11 mouse cellular contexts compared by ENCODE assay signal in the genomic region with DNA sequence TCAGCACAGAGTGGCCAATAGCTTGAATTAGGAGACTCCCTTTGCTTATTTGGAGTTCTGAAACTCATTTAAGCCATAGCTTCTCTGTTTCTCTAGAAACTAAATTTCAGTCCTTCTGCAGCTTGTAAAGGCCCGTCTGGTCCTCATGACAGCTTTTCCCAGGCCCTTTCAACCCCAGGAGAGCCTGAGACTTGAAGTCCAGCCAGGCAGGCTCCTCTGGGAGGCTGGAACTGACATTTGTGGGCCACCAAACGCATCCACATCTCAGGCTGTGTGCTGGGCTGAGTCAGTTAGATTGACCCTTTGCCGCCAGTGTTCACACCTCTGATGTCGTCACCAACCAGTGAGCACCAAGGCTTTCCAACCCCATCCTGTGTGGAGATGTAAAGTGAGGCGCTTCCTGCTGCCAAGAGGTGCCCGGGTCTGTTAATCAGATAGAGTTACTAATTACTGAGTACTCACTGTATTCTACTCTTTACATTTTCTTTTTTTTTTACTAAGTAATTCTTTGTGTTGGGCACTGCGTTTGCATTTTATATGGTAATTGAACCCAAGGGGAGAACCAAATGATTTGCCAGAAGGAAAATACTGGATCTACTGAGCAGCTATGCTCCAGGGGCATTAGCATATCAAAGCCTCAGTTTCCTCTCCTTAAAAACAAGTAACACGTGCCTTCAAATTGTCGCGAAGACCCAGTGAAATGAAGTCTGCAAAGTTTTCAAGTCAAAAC.
DNase-seq lines count a peak whose midpoint lies in the region; ATAC-seq and TF ChIP-seq lines count a peak whose summit lies in the region.
"Had no signal": no experiment of that assay in that cellular context is flagged by ENCODE, and none has a peak within 500 bp of the region (broad histone marks: within the 10 kb centered on the region; RNA-seq: fewer than 3 reads in every experiment).

No protein-coding gene starts in this region.

- no peak for ATAC-seq in lung, postnatal 0 days
- ATAC-seq in forebrain, embryonic 14.5 days = peak; percentile 78
- no peak for ATAC-seq in stomach, postnatal 0 days (ENCODE audit: low FRiP score, low TSS enrichment)
- ATAC-seq in erythroblast, adult 5-6 weeks (replicated peaks; ENCODE audit: low FRiP score, poor library complexity, severe bottlenecking) = no peak

- no peak overlapping the region for H3K4me3 ChIP-seq in lung, postnatal 0 days (ENCODE audit: low read depth, low read length)
- H3K4me3 ChIP-seq in forebrain, embryonic 14.5 days (ENCODE audit: low read depth, low read length) = no peak overlapping the region
- H3K4me3 ChIP-seq in stomach, postnatal 0 days (ENCODE audit: low read depth, low read length) = no peak overlapping the region

- no peaks in the 10 kb centered on the region for H3K27me3 ChIP-seq in lung, postnatal 0 days (replicated peaks; ENCODE audit: insufficient read depth, low read length)
- no peaks in the 10 kb centered on the region for H3K27me3 ChIP-seq in forebrain, embryonic 14.5 days (replicated peaks; ENCODE audit: control insufficient read depth, insufficient read depth, low read length)
- no peaks in the 10 kb centered on the region for H3K27me3 ChIP-seq in stomach, postnatal 0 days (ENCODE audit: control insufficient read depth, insufficient read depth, low read length)

- no peak overlapping the region for H3K27ac ChIP-seq in lung, postnatal 0 days (ENCODE audit: low read length)
- H3K27ac ChIP-seq in forebrain, embryonic 14.5 days (ENCODE audit: low read depth, low read length) = no peak overlapping the region
- H3K27ac ChIP-seq in stomach, postnatal 0 days (replicated peaks) = no peak overlapping the region
- H3K27ac ChIP-seq: macrophage had no signal

- intact Hi-C loops in heart, postnatal 25 days (cut with DNase I) = no loop called here

- WGBS in lung, postnatal 0 days = 62% methylated on average over 10 of the region's 10 CpGs
- WGBS in forebrain, embryonic 14.5 days = 20% methylated on average over 10 of the region's 10 CpGs
- 65% methylated on average over 10 of the region's 10 CpGs for WGBS in stomach, postnatal 0 days

- DNase-seq in lung, postnatal 10 days = peak; percentile 26
- no peak for DNase-seq in lung, postnatal 0 days (ENCODE audit: low spot score)
- peak; percentile 69 for DNase-seq in forebrain, embryonic 14.5 days (ENCODE audit: low spot score)
- peak; percentile 39 for DNase-seq in heart, postnatal 25 days (ENCODE audit: low spot score)
- peak; percentile 11 for DNase-seq in stomach, postnatal 0 days (ENCODE audit: low spot score)
- no peak for DNase-seq in thymus, postnatal 36 days
- DNase-seq: cerebellum, adult 8-10 months; kidney, postnatal 36 days; thymus, adult 2 months had no signal

- no peak overlapping the region for H3K4me2 ChIP-seq in lung, postnatal 0 days (replicated peaks; ENCODE audit: low read depth, low read length)
- H3K4me2 ChIP-seq in forebrain, embryonic 14.5 days (ENCODE audit: low read length) = no peak overlapping the region
- no peak overlapping the region for H3K4me2 ChIP-seq in stomach, postnatal 0 days (replicated peaks; ENCODE audit: low read depth)

- no peaks in the 10 kb centered on the region for H3K4me1 ChIP-seq in lung, postnatal 0 days (ENCODE audit: insufficient read depth, low read depth, low read length)
- peaks cover 17% of the 10 kb centered on the region for H3K4me1 ChIP-seq in forebrain, embryonic 14.5 days (ENCODE audit: control insufficient read depth, insufficient read depth, low read length)
- H3K4me1 ChIP-seq in stomach, postnatal 0 days (replicated peaks; ENCODE audit: control insufficient read depth, insufficient read depth) = no peaks in the 10 kb centered on the region

- TF ChIP-seq CTCF in lung, postnatal 0 days (IDR thresholded peaks at IDR 0.05) = no peak
- TF ChIP-seq CTCF in stomach, postnatal 0 days (IDR thresholded peaks at IDR 0.05; ENCODE audit: low read depth) = no peak

- TF ChIP-seq EP300 in lung, postnatal 0 days (IDR thresholded peaks at IDR 0.05) = no peak
- TF ChIP-seq EP300 in stomach, postnatal 0 days (optimal IDR thresholded peaks at IDR 0.05) = no peak

- no peaks in the 10 kb centered on the region for H3K9me3 ChIP-seq in lung, postnatal 0 days (ENCODE audit: low read length)
- no peaks in the 10 kb centered on the region for H3K9me3 ChIP-seq in forebrain, embryonic 14.5 days (replicated peaks; ENCODE audit: control insufficient read depth, low read length)
- H3K9me3 ChIP-seq in stomach, postnatal 0 days (ENCODE audit: control insufficient read depth, low read length) = no peaks in the 10 kb centered on the region

- no peak overlapping the region for H3K9ac ChIP-seq in lung, postnatal 0 days (replicated peaks; ENCODE audit: low read depth)
- H3K9ac ChIP-seq in forebrain, embryonic 14.5 days (ENCODE audit: low read length) = no peak overlapping the region
- no peak overlapping the region for H3K9ac ChIP-seq in stomach, postnatal 0 days (ENCODE audit: low read length)

- H3K36me3 ChIP-seq in lung, postnatal 0 days (ENCODE audit: insufficient read depth, low read length) = no peaks in the 10 kb centered on the region
- no peaks in the 10 kb centered on the region for H3K36me3 ChIP-seq in forebrain, embryonic 14.5 days (ENCODE audit: control insufficient read depth, insufficient read depth, low read length)
- H3K36me3 ChIP-seq in stomach, postnatal 0 days (ENCODE audit: control insufficient read depth, insufficient read depth, low read length) = no peaks in the 10 kb centered on the region

Comparison
In these comparisons a context has a peak if more than half of its experiments do, and no peak if none do; other contexts are left out.
1. DNase-seq: peak in lung, postnatal 10 days (single experiment), forebrain, embryonic 14.5 days (single experiment), heart, postnatal 25 days (single experiment) and stomach, postnatal 0 days (single experiment); none in lung, postnatal 0 days (single experiment) and thymus, postnatal 36 days (0 of 2).